Mouse (Mus musculus): ENCODE measurements around the gene Pidd1.

GRCm38 (mm10) chr7:141430585-141431240 is 13.1 kb downstream of the Pidd1 start:
- TF ChIP-seq MYOG (IDR thresholded peaks at IDR 0.05; ENCODE audit: control insufficient read depth in 1 of 3, insufficient read depth in 1 of 3, insufficient read length in 2 of 3, low read depth in 2 of 3) = no peak
- TF ChIP-seq POLR2A (IDR thresholded peaks at IDR 0.05; ENCODE audit: insufficient read length, low read depth) = no peak
- no peak for TF ChIP-seq REST (IDR thresholded peaks at IDR 0.05; ENCODE audit: insufficient read depth, insufficient read length)
- TF ChIP-seq CEBPB (IDR thresholded peaks at IDR 0.05; ENCODE audit: insufficient read depth, poor library complexity, severe bottlenecking) = no peak
- no peak for TF ChIP-seq E2F4 (IDR thresholded peaks at IDR 0.05; ENCODE audit: insufficient read depth)
- TF ChIP-seq USF1 (IDR thresholded peaks at IDR 0.05; ENCODE audit: low read depth) = no peak
- TF ChIP-seq TCF12 (IDR thresholded peaks at IDR 0.05; ENCODE audit: insufficient read depth, poor library complexity, severe bottlenecking) = no peak
- no peak for TF ChIP-seq MAX (IDR thresholded peaks at IDR 0.05; ENCODE audit: low read depth)
- TF ChIP-seq SRF (IDR thresholded peaks at IDR 0.05; ENCODE audit: control insufficient read depth, insufficient read length, low read depth) = no peak
- no peak for TF ChIP-seq POLR2AphosphoS2 (IDR thresholded peaks at IDR 0.05; ENCODE audit: insufficient read length, low read depth)
- TF ChIP-seq MYOD1 (IDR thresholded peaks at IDR 0.05; ENCODE audit: control insufficient read depth in 1 of 3, insufficient read length in 2 of 3, low read depth in 2 of 3) = no peak
